Mouse (Mus musculus): ENCODE measurements around the gene Cnn3. TPM values are rescaled to one million over a fixed set of nuclear protein-coding genes. Genes with fewer than 3 reads are reported as not detected.
A peak's percentile ranks its signal among the peaks of the same experiment; 100 is the strongest.

The Cnn3 gene
- total RNA-seq, 2 experiments from 2014 or later = 100.0 to 108 TPM

DNA sequence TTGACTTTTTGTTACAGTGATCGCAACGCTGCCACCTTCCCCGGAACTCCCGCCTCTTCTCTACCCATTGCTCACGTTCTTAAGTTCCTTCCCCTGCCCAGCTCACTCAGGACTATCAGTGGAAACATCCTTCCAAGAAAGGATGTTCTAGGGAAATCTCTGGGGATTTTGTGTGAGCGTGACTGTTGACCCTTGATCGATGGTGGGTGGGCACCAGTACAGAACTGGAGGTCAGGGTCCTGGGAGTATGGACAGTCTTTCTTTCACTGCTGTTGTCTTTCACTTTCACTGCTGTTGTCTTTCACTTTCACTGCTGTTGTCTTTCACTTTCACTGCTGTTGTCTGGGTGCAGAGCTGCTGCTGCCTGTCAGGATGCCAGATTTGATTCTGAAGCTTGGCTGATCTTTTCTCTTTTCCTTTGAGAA is 67.7 kb downstream of the Cnn3 start:
- TF ChIP-seq CTCF (conservative IDR thresholded peaks at IDR 0.05) = no peak
- no peak for DNase-seq (ENCODE audit: low spot score in 2 of 2)
- no peak overlapping the region for H3K27ac ChIP-seq
- H3K4me3 ChIP-seq = no peak overlapping the region

DNA sequence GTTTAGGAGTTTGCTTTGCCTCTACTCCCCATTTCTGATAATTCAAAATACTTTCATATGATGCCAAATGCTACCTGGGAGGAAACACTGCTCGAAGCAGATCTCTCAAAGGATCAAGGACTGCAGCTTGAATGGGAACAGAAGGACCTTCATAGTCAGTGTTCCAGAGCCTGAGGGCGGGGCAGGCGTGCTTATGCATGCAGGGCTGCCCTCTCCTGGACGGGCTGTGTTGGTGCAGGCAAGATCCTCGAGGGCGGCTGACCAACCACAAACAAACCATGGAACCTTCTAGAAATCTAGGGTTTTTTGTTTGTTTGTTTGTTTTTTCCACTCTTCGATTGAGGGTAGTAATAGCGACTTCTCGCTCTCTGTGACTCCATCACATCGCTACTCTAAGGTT is 73.9 kb downstream of the Cnn3 start:
- Histone ChIP-seq H3K27ac (no peak overlapping the region), H3K4me3 (no peak overlapping the region)
- TF ChIP-seq CTCF (conservative IDR thresholded peaks at IDR 0.05) = peak; percentile 98
- peak; percentile 41 to 76 for DNase-seq (ENCODE audit: low spot score in 2 of 2)

DNA sequence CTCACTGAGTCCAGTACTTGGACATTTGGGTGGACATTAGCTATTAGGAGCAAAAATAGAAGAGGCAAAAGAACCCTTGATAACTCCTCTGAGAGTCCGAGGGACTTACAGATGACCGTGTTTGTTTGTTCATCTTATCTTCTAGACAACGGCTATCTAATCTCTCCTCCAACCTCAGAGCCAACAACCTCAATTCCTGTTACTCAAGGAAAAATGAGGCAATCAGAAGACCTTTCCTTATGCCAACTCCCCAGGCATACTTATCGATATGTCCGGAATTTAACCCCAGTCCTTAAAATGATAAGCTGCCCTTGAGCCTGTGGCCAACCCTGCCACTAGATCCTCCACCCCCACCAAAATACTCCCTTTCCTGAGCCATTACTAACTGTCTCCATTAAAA is 74.4 kb downstream of the Cnn3 start:
- no peak overlapping the region for H3K4me3 ChIP-seq
- no peak for DNase-seq (ENCODE audit: low spot score in 2 of 2)
- no peak for TF ChIP-seq CTCF (conservative IDR thresholded peaks at IDR 0.05)
- no peak overlapping the region for H3K27ac ChIP-seq

DNA sequence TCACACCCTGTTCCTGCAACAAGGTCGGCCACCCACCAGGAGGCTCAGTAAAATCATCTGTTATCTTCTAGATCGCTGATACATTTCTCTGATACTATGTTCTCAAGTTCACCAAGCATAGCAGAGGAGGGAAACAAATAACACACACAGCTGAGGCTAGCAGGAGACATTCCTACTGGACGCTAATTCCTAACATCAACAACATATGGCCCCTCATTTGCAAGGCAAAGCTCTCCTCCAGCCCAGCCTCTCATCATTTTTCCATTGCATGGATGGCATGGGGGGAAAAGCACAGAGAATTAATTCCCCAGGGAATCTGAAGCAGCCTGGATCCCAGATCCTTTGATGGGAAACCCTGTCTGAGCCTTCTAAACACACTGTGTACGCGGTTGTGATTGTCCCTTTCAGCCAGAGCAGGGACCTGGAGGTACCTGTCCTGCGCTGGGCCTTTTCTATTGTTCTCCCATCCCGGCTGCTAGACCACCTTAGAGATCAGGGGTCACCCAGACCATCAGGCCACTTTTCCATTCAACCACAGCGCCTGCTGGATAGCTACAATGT is 78.7 kb downstream of the Cnn3 start:
- H3K4me3 ChIP-seq = no peak overlapping the region
- peak in 1 of 2 experiments; percentile 32 for DNase-seq (ENCODE audit: low spot score in 2 of 2)
- no peak for TF ChIP-seq CTCF (conservative IDR thresholded peaks at IDR 0.05)
- 0 out of 2 replicates have a peak overlapping the region, but pooled peaks have one; percentile 53 for H3K27ac ChIP-seq

DNA sequence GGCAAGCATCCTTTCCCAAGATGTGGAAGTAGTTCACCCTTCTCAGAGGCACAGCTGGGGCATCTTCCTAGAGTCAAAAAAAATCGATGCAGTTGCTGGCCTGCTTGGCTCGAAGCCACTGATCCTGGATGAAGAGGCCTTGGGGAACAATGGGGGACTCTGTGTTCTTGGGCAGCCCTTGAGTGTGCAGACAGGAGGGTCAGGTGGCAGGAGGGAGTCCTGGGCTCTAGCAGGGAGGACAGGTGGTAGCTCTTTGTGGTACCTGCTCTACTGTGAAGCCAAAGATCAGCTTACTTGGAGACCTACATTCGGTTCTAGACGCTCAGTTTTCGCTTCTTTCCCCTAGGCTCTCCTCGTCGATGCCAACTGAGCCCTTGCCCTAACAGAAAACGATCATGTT is 79.9 kb downstream of the Cnn3 start:
- no peak for TF ChIP-seq CTCF (conservative IDR thresholded peaks at IDR 0.05)
- DNase-seq (ENCODE audit: low spot score in 2 of 2) = no peak
- no peak overlapping the region for H3K4me3 ChIP-seq
- H3K27ac ChIP-seq = no peak overlapping the region

DNA sequence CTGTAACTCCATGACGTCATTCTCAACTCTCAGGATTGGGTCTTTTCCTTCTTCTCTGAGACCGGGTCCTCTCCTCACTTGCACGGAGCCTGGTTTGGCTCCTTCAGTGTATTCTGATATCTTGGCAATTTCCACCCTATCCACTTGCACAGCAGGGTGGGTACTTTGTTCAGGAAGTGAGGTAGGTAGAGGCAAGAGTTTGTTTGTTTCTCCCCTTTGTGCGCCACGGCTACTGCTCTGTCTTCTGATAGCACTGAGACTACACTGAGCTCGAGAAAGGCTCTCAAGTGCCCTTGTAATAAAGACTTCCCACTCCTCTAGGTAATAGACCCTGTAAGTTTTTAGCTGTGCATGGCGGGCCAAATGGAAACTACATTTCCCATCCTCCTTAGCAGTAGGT is 80.5 kb downstream of the Cnn3 start:
- no peak for DNase-seq (ENCODE audit: low spot score in 2 of 2)
- TF ChIP-seq CTCF (conservative IDR thresholded peaks at IDR 0.05) = no peak
- H3K27ac ChIP-seq = no peak overlapping the region
- no peak overlapping the region for H3K4me3 ChIP-seq

DNA sequence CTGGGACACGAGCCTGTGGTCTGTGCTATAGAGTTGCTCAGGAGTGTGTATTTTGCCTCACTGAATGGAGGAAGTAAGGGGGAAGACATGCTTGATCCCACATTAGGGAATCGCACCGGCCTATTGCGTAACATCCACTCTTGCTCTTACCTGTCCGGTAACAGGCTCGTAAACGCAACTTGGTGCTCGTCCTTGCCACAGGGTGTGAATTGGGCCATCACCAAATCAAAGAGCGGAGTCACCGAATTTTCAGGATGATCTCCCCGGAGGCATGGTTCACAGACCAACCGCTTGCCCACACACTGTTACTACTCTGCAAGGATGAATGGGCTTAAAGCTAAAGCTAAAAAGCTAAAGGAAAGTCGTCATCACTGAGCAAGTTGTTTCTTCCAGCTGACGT is 81.4 kb downstream of the Cnn3 start:
- TF ChIP-seq CTCF (conservative IDR thresholded peaks at IDR 0.05) = no peak
- no peak overlapping the region for H3K27ac ChIP-seq
- no peak overlapping the region for H3K4me3 ChIP-seq
- no peak for DNase-seq (ENCODE audit: low spot score in 2 of 2)

Other genes with a start within 250 kb of the Cnn3 start
- 10 to 100 TPM; 30.6 to 31.1 TPM for gene Tmem56, start 143.4 kb upstream of the Cnn3 start, total RNA-seq (2021)
- gene Alg14, start 134.7 kb upstream of the Cnn3 start, total RNA-seq (2021) = 10 to 100 TPM in 1 of 2 experiments, 1 to 10 TPM in 1; 9.8 to 13.6 TPM
- not detected for gene Slc44a3, start 105.9 kb downstream of the Cnn3 start, total RNA-seq (2021)
- not detected for gene 4930432M17Rik, start 244.3 kb downstream of the Cnn3 start, total RNA-seq (2021)